Mouse (Mus musculus) liver, embryonic 14.5 days (tissue): ENCODE measurements around the gene Ier5.

ENCODE experiments used
- CTCF ChIP-seq: IDR thresholded peaks from 2 replicates; pipeline ENCODE4 v1.5.1; 2016; ENCODE audit warnings: antibody characterized with exemption, low read depth, control low read depth
- EP300 ChIP-seq: IDR thresholded peaks from 2 replicates; pipeline ENCODE4 v1.6.1; 2016; ENCODE audit warnings: antibody characterized with exemption, low read depth

- no peak for TF ChIP-seq EP300
- no peak for TF ChIP-seq CTCF
Observed at GRCm38 (mm10) chr1:155075856-155076255, 23.6 kb downstream of the Ier5 start.
